Mouse (Mus musculus) cortical plate, adult 2 months (tissue): ENCODE results near the gene Ramp1.

Experiments
- CTCF ChIP-seq: fragments of 200-500 bp; IDR thresholded peaks from 2 replicates; pipeline ENCODE4 v1.5.1; 2011; ENCODE audit warnings: mild to moderate bottlenecking, control low read depth, low read length; ENCODE audit not compliant: insufficient read depth; ENCODE audit errors: extremely low read depth
- POLR2A ChIP-seq: fragments of 200-500 bp; IDR thresholded peaks from 2 replicates; pipeline ENCODE4 v1.6.1; 2011; ENCODE audit warnings: mild to moderate bottlenecking, low read length, control low read depth; ENCODE audit not compliant: insufficient read depth; ENCODE audit errors: extremely low read depth

GRCm38 (mm10) chr1:91209785-91210184 lies 30.2 kb downstream of the Ramp1 start:
- TF ChIP-seq POLR2A (no peak), CTCF (no peak)
